Mouse (Mus musculus): ENCODE data around the gene Mfrp. TPM values are rescaled to one million over a fixed set of nuclear protein-coding genes. Genes with fewer than 3 reads are reported as not detected.
A peak's percentile ranks its signal among the peaks of the same experiment; 100 is the strongest.

The Mfrp gene
- total RNA-seq, 2 experiments from 2014 or later: 0.17 TPM; not detected in 1

- no peak for DNase-seq (ENCODE audit: extremely low spot score in 1 of 2, low spot score in 2 of 2)
- intact Hi-C loops (cut with DNase I): no loop called here
Observed at GRCm38 (mm10) chr9:44141951-44142350, 40.4 kb downstream of the Mfrp start.

GRCm38 (mm10) chr9:44143421-44143820 is 41.9 kb downstream of the Mfrp start:
- intact Hi-C loops (cut with DNase I): no loop called here
- DNase-seq (ENCODE audit: extremely low spot score in 1 of 2, low spot score in 2 of 2): no peak

GRCm38 (mm10) chr9:44144023-44144717 is 42.6 kb downstream of the Mfrp start:
- intact Hi-C loops (cut with DNase I): no loop called here
- DNase-seq (ENCODE audit: extremely low spot score in 1 of 2, low spot score in 2 of 2): peak in 1 of 2 experiments; percentile 56

- intact Hi-C loops (cut with DNase I): no loop called here
- no peak for DNase-seq (ENCODE audit: extremely low spot score in 1 of 2, low spot score in 2 of 2)
Observed at GRCm38 (mm10) chr9:44144718-44145060, 43.2 kb downstream of the Mfrp start.

GRCm38 (mm10) chr9:44147290-44147689 is 45.8 kb downstream of the Mfrp start:
- intact Hi-C loops (cut with DNase I): no loop called here
- no peak for DNase-seq (ENCODE audit: extremely low spot score in 1 of 2, low spot score in 2 of 2)

Other genes starting within 250 kb of the Mfrp start
- gene Thy1, start 58.3 kb upstream of the Mfrp start, total RNA-seq (2021): 100 to 1,000 TPM; 704 to 725 TPM
- 10 to 100 TPM; 58.2 to 64.0 TPM for gene Usp2, start 34.7 kb upstream of the Mfrp start, total RNA-seq (2021)
- gene C1qtnf5, start 5.5 kb downstream of the Mfrp start, total RNA-seq (2021): 10 to 100 TPM; 11.2 to 12.1 TPM
- gene Gm49380, start 11.8 kb downstream of the Mfrp start, total RNA-seq (2021): not detected
- 10 to 100 TPM; 30.1 to 33.4 TPM for gene Rnf26, start 11.8 kb downstream of the Mfrp start, total RNA-seq (2021)
- gene Mcam, start 32.7 kb downstream of the Mfrp start, total RNA-seq (2021): 10 to 100 TPM; 19.2 to 22.2 TPM
- gene Cbl, start 132.3 kb downstream of the Mfrp start, total RNA-seq (2021): 10 to 100 TPM; 48.6 to 49.9 TPM
- 1 to 10 TPM in 1 of 2 experiments, under 1 TPM in 1; 0.69 to 1.9 TPM for gene Ccdc153, start 138.9 kb downstream of the Mfrp start, total RNA-seq (2021)
- gene Pdzd3, start 149.7 kb downstream of the Mfrp start, total RNA-seq (2021): under 1 TPM; 0.53 to 0.60 TPM
- gene Nlrx1, start 166.9 kb downstream of the Mfrp start, total RNA-seq (2021): 10 to 100 TPM; 11.9 to 14.8 TPM
- gene Abcg4, start 186.9 kb downstream of the Mfrp start, total RNA-seq (2021): 10 to 100 TPM; 68.0 to 73.2 TPM
- gene Hinfp, start 203.9 kb downstream of the Mfrp start, total RNA-seq (2021): 10 to 100 TPM; 27.1 to 28.3 TPM
- 100 to 1,000 TPM; 151 to 158 TPM for gene C2cd2l, start 218.6 kb downstream of the Mfrp start, total RNA-seq (2021)
- 10 to 100 TPM; 15.5 to 17.9 TPM for gene Dpagt1, start 224.3 kb downstream of the Mfrp start, total RNA-seq (2021)
- 10 to 100 TPM; 66.5 to 67.6 TPM for gene H2afx, start 233.0 kb downstream of the Mfrp start, total RNA-seq (2021)
- gene Hmbs, start 242.5 kb downstream of the Mfrp start, total RNA-seq (2021): 10 to 100 TPM; 20.5 to 24.0 TPM